Mouse (Mus musculus) MEL (cell line): ENCODE measurements at regions not wholly inside any gene's neighbourhood (a gene's known extent, or its start where the extent isn't known, plus 50 kb on each side); places are given as distances from the start of the nearest gene placed in this dataset.

ENCODE experiments used
- DNase-seq: peaks from one replicate; pipeline ENCODE4 v3.0.0; 2011; ENCODE audit warnings: low read depth, low spot score
- H3K27ac ChIP-seq: 2 replicates; pipeline ENCODE4 v1.5.1; 2012; ENCODE audit warnings: low read depth, mild to moderate bottlenecking, control low read depth, low read length, moderate library complexity; ENCODE audit not compliant: control insufficient read depth
- H3K27me3 ChIP-seq, 2 experiments: fragments of 150-350 bp in 1 of 2; sonication (generic) in 1 of 2; 2 replicates each; pipeline ENCODE4 v1.6.1; 2012; ENCODE audit warnings: low read length in 2 of 2, mild to moderate bottlenecking in 2 of 2, improper control_type of control experiment in 1 of 2, moderate library complexity in 1 of 2; ENCODE audit not compliant: insufficient read depth in 2 of 2, control insufficient read depth in 1 of 2
- H3K36me3 ChIP-seq, 2 experiments: 2 replicates each; pipeline ENCODE4 v1.6.1; 2012 to 2014; ENCODE audit warnings: low read length in 2 of 2, improper control_type of control experiment in 1 of 2, inconsistent platforms in 1 of 2, mild to moderate bottlenecking in 1 of 2; ENCODE audit not compliant: insufficient read depth in 2 of 2, control insufficient read depth in 1 of 2
- H3K4me1 ChIP-seq, 2 experiments: fragments of 150-350 bp in 1 of 2; sonication (generic) in 1 of 2; 2 replicates each; pipeline ENCODE4 v1.6.1; 2012; ENCODE audit warnings: low read length in 2 of 2, improper control_type of control experiment in 1 of 2, mild to moderate bottlenecking in 1 of 2; ENCODE audit not compliant: insufficient read depth in 2 of 2, control insufficient read depth in 1 of 2
- H3K4me3 ChIP-seq, 2 experiments: fragments of 150-350 bp in 1 of 2; sonication (generic) in 1 of 2; 2 replicates each; pipeline ENCODE4 v1.5.1; 2012; ENCODE audit warnings: low read depth in 2 of 2, low read length in 2 of 2, mild to moderate bottlenecking in 2 of 2, moderate library complexity in 2 of 2, control low read depth in 1 of 2, improper control_type of control experiment in 1 of 2; ENCODE audit not compliant: control insufficient read depth in 1 of 2, insufficient read depth in 1 of 2
- H3K79me2 ChIP-seq: 2 replicates; pipeline ENCODE4 v1.6.1; 2012; ENCODE audit warnings: mild to moderate bottlenecking, low read length, moderate library complexity; ENCODE audit not compliant: control insufficient read depth, poor library complexity, insufficient read depth
- H3K9ac ChIP-seq: 2 replicates; pipeline ENCODE4 v1.6.1; 2012; ENCODE audit warnings: low read depth, mild to moderate bottlenecking, control low read depth, low read length, moderate library complexity; ENCODE audit not compliant: control insufficient read depth, poor library complexity, severe bottlenecking
- H3K9me3 ChIP-seq: fragments of 150-350 bp; sonication (generic); replicated peaks from 2 replicates; pipeline ENCODE4 v1.6.1; 2012; ENCODE audit warnings: mild to moderate bottlenecking, low read length, improper control_type of control experiment, moderate library complexity; ENCODE audit not compliant: insufficient read depth
- CHD2 ChIP-seq: IDR thresholded peaks from 2 replicates; pipeline ENCODE4 v1.6.1; 2011; ENCODE audit warnings: low read length, improper control_type of control experiment
- ELF1 ChIP-seq: IDR thresholded peaks from 2 replicates; pipeline ENCODE4 v1.6.1; 2014; ENCODE audit warnings: low read depth, mild to moderate bottlenecking, inconsistent platforms, low read length, improper control_type of control experiment, moderate library complexity
- ETS1 ChIP-seq: IDR thresholded peaks from 2 replicates; pipeline ENCODE4 v1.6.1; 2012; ENCODE audit warnings: low read depth, mild to moderate bottlenecking, inconsistent platforms, low read length, improper control_type of control experiment, moderate library complexity
- GABPA ChIP-seq: IDR thresholded peaks from 2 replicates; pipeline ENCODE4 v1.6.1; 2012; ENCODE audit warnings: low read depth, mild to moderate bottlenecking, inconsistent platforms, low read length, improper control_type of control experiment, moderate library complexity
- HCFC1 ChIP-seq: IDR thresholded peaks from 2 replicates; pipeline ENCODE4 v1.6.1; 2012; ENCODE audit warnings: low read depth, mild to moderate bottlenecking, inconsistent platforms, low read length, improper control_type of control experiment, moderate library complexity
- MAZ ChIP-seq: IDR thresholded peaks from 2 replicates; pipeline ENCODE4 v1.6.1; 2012; ENCODE audit warnings: low read depth, mild to moderate bottlenecking, inconsistent platforms, low read length, improper control_type of control experiment
- MEF2A ChIP-seq: IDR thresholded peaks from 2 replicates; pipeline ENCODE4 v1.6.1; 2014; ENCODE audit warnings: low read depth, mild to moderate bottlenecking, inconsistent platforms, low read length, improper control_type of control experiment; ENCODE audit not compliant: poor library complexity, insufficient replicate concordance, severe bottlenecking; ENCODE audit errors: extremely low read depth
- MYB ChIP-seq: IDR thresholded peaks from 2 replicates; pipeline ENCODE4 v1.6.1; 2011; ENCODE audit warnings: mild to moderate bottlenecking, low read depth, low read length, improper control_type of control experiment
- MYC ChIP-seq: IDR thresholded peaks from 2 replicates; pipeline ENCODE4 v1.6.1; 2011; ENCODE audit warnings: low read depth, mild to moderate bottlenecking, low read length, improper control_type of control experiment, moderate library complexity
- NRF1 ChIP-seq: IDR thresholded peaks from 2 replicates; pipeline ENCODE4 v1.6.1; 2014; ENCODE audit warnings: low read depth, mild to moderate bottlenecking, inconsistent platforms, low read length, improper control_type of control experiment, moderate library complexity; ENCODE audit not compliant: poor library complexity, insufficient read depth, severe bottlenecking
- POLR2A ChIP-seq, 2 experiments: IDR thresholded peaks; 2 replicates each; pipeline ENCODE4 v1.6.1; 2011 to 2012; ENCODE audit warnings: low read length in 2 of 2, mild to moderate bottlenecking in 2 of 2, control low read depth in 1 of 2, improper control_type of control experiment in 1 of 2, low read depth in 1 of 2, moderate library complexity in 1 of 2; ENCODE audit not compliant: control insufficient read depth in 1 of 2, insufficient read depth in 1 of 2, poor library complexity in 1 of 2
- POLR2AphosphoS2 ChIP-seq: IDR thresholded peaks from 2 replicates; pipeline ENCODE4 v1.6.1; 2011; ENCODE audit warnings: low read length, improper control_type of control experiment
- RCOR1 ChIP-seq: IDR thresholded peaks from 2 replicates; pipeline ENCODE4 v1.6.1; 2012; ENCODE audit warnings: low read depth, mild to moderate bottlenecking, inconsistent platforms, low read length, improper control_type of control experiment
- TBP ChIP-seq: IDR thresholded peaks from 2 replicates; pipeline ENCODE4 v1.8.0; 2011; ENCODE audit warnings: low read depth, low read length, improper control_type of control experiment
- UBTF ChIP-seq: IDR thresholded peaks from 2 replicates; pipeline ENCODE4 v1.6.1; 2012; ENCODE audit warnings: low read depth, mild to moderate bottlenecking, inconsistent platforms, low read length, improper control_type of control experiment, moderate library complexity, borderline replicate concordance; ENCODE audit not compliant: insufficient read depth
- ZMIZ1 ChIP-seq: IDR thresholded peaks from 2 replicates; pipeline ENCODE4 v1.6.1; 2012; ENCODE audit warnings: low read depth, mild to moderate bottlenecking, inconsistent platforms, low read length, improper control_type of control experiment, moderate library complexity

GRCm38 (mm10) chr14:17079513-17079912, 260.6 kb upstream of the Rarb start:
- no peaks in the 10 kb centered on the region for H3K36me3 ChIP-seq
- H3K4me3 ChIP-seq: no peak overlapping the region
- no peaks in the 10 kb centered on the region for H3K27me3 ChIP-seq
- no peaks in the 10 kb centered on the region for H3K4me1 ChIP-seq
- no peak overlapping the region for H3K9ac ChIP-seq
- TF ChIP-seq POLR2AphosphoS2: no peak
- no peaks in the 10 kb centered on the region for H3K9me3 ChIP-seq
- no peak for DNase-seq
- no peak overlapping the region for H3K27ac ChIP-seq
- no peaks in the 10 kb centered on the region for H3K79me2 ChIP-seq

GRCm38 (mm10) chr14:17061358-17061757, 242.4 kb upstream of the Rarb start:
- no peaks in the 10 kb centered on the region for H3K27me3 ChIP-seq
- no peak overlapping the region for H3K4me3 ChIP-seq
- H3K79me2 ChIP-seq: no peaks in the 10 kb centered on the region
- H3K36me3 ChIP-seq: no peaks in the 10 kb centered on the region
- no peaks in the 10 kb centered on the region for H3K4me1 ChIP-seq
- no peaks in the 10 kb centered on the region for H3K9me3 ChIP-seq
- TF ChIP-seq MAZ (no peak), HCFC1 (no peak), GABPA (no peak), POLR2AphosphoS2 (no peak), ZMIZ1 (no peak), ETS1 (no peak), RCOR1 (no peak), CHD2 (no peak), POLR2A (IDR thresholded peaks at IDR 0.05; ENCODE audit: control insufficient read depth in 1 of 2, insufficient read depth in 1 of 2, low read depth in 1 of 2, low read length in 2 of 2, poor library complexity in 1 of 2) (no peak), UBTF (no peak), MEF2A (no peak), MYB (no peak)
- H3K9ac ChIP-seq: no peak overlapping the region
- no peak for DNase-seq
- H3K27ac ChIP-seq: no peak overlapping the region

- no peaks in the 10 kb centered on the region for H3K4me1 ChIP-seq
- TF ChIP-seq GABPA (no peak), ELF1 (no peak), NRF1 (no peak), MYC (no peak), ZMIZ1 (no peak), TBP (no peak), MEF2A (no peak), MAZ (no peak)
- no peak for DNase-seq
These were observed 239.5 kb upstream of the Rarb start for GRCm38 (mm10) chr14:17058438-17058837.

More at GRCm38 (mm10) chr14:17058438-17058837, 239.5 kb upstream of the Rarb start:
- Histone ChIP-seq H3K27me3 (no peaks in the 10 kb centered on the region), H3K9me3 (no peaks in the 10 kb centered on the region), H3K36me3 (no peaks in the 10 kb centered on the region), H3K4me3 (no peak overlapping the region), H3K79me2 (no peaks in the 10 kb centered on the region), H3K9ac (no peak overlapping the region), H3K27ac (no peak overlapping the region)
